Mouse (Mus musculus): ENCODE data around the gene Lor. TPM values are rescaled to one million over a fixed set of nuclear protein-coding genes. Genes with fewer than 3 reads are reported as not detected.

Lor gene
- polyA plus RNA-seq (2011; ENCODE audit: insufficient read depth, insufficient read length, low read depth, missing spikeins) = 0.34 and 0.38 TPM in 2 replicates

- H3K36me3 ChIP-seq (ENCODE audit: control insufficient read depth, insufficient read depth, low read length, poor library complexity, severe bottlenecking) = no peaks in the 10 kb centered on the region
- no peak for TF ChIP-seq CTCF (IDR thresholded peaks at IDR 0.05; ENCODE audit: low read depth, low read length)
- no peak for TF ChIP-seq POLR2A (IDR thresholded peaks at IDR 0.05; ENCODE audit: insufficient read depth, low read length)
- TF ChIP-seq EP300 (IDR thresholded peaks at IDR 0.05; ENCODE audit: insufficient read depth, low read depth, low read length) = no peak
- H3K9me3 ChIP-seq (replicated peaks; ENCODE audit: control insufficient read depth, insufficient read depth, low read length, poor library complexity, severe bottlenecking) = no peaks in the 10 kb centered on the region
- no peak within 1 kb of the TSS for H3K4me3 ChIP-seq (ENCODE audit: low read depth, low read length)
- H3K9ac ChIP-seq (ENCODE audit: low read depth, poor library complexity, severe bottlenecking) = no peak within 1 kb of the TSS
- no peaks in the 10 kb centered on the region for H3K4me1 ChIP-seq (ENCODE audit: control insufficient read depth, insufficient read depth, low read length)
- H3K27ac ChIP-seq (ENCODE audit: insufficient read depth, low read length) = no peak within 1 kb of the TSS
- peaks cover 25% of the 10 kb centered on the region for H3K27me3 ChIP-seq (ENCODE audit: control insufficient read depth, insufficient read depth, low read length, poor library complexity, severe bottlenecking)
These were observed at the start of gene Lor for GRCm38 (mm10) chr3:92083042-92083441. Gene Lor (minus strand): TSS chr3:92083142.

GRCm38 (mm10) chr3:92123847-92124246 is 40.9 kb upstream of the Lor start, which contains the start of gene Prr9:
Gene Prr9 (minus strand): TSS chr3:92123947.
- Histone ChIP-seq H3K4me1 (ENCODE audit: control insufficient read depth, insufficient read depth, low read length) (no peaks in the 10 kb centered on the region), H3K27me3 (ENCODE audit: control insufficient read depth, insufficient read depth, low read length, poor library complexity, severe bottlenecking) (no peaks in the 10 kb centered on the region), H3K36me3 (ENCODE audit: control insufficient read depth, insufficient read depth, low read length, poor library complexity, severe bottlenecking) (no peaks in the 10 kb centered on the region), H3K9ac (ENCODE audit: low read depth, poor library complexity, severe bottlenecking) (no peak within 1 kb of the TSS), H3K27ac (ENCODE audit: insufficient read depth, low read length) (no peak within 1 kb of the TSS), H3K9me3 (replicated peaks; ENCODE audit: control insufficient read depth, insufficient read depth, low read length, poor library complexity, severe bottlenecking) (no peaks in the 10 kb centered on the region), H3K4me3 (ENCODE audit: low read depth, low read length) (no peak within 1 kb of the TSS)
- TF ChIP-seq POLR2A (IDR thresholded peaks at IDR 0.05; ENCODE audit: insufficient read depth, low read length) = no peak
- TF ChIP-seq EP300 (IDR thresholded peaks at IDR 0.05; ENCODE audit: insufficient read depth, low read depth, low read length) = no peak
- TF ChIP-seq CTCF (IDR thresholded peaks at IDR 0.05; ENCODE audit: low read depth, low read length) = no peak

- Histone ChIP-seq H3K36me3 (ENCODE audit: control insufficient read depth, insufficient read depth, low read length, poor library complexity, severe bottlenecking) (no peaks in the 10 kb centered on the region), H3K9ac (ENCODE audit: low read depth, poor library complexity, severe bottlenecking) (no peak overlapping the region), H3K9me3 (replicated peaks; ENCODE audit: control insufficient read depth, insufficient read depth, low read length, poor library complexity, severe bottlenecking) (no peaks in the 10 kb centered on the region), H3K4me1 (ENCODE audit: control insufficient read depth, insufficient read depth, low read length) (no peaks in the 10 kb centered on the region), H3K27ac (ENCODE audit: insufficient read depth, low read length) (no peak overlapping the region), H3K27me3 (ENCODE audit: control insufficient read depth, insufficient read depth, low read length, poor library complexity, severe bottlenecking) (no peaks in the 10 kb centered on the region), H3K4me3 (ENCODE audit: low read depth, low read length) (no peak overlapping the region)
- TF ChIP-seq EP300 (IDR thresholded peaks at IDR 0.05; ENCODE audit: insufficient read depth, low read depth, low read length) (no peak), POLR2A (IDR thresholded peaks at IDR 0.05; ENCODE audit: insufficient read depth, low read length) (no peak)
These were observed 38.0 kb upstream of the Lor start for GRCm38 (mm10) chr3:92120902-92121301.

- no peaks in the 10 kb centered on the region for H3K9me3 ChIP-seq (replicated peaks; ENCODE audit: control insufficient read depth, insufficient read depth, low read length, poor library complexity, severe bottlenecking)
- H3K4me3 ChIP-seq (ENCODE audit: low read depth, low read length) = no peak overlapping the region
- no peak for TF ChIP-seq POLR2A (IDR thresholded peaks at IDR 0.05; ENCODE audit: insufficient read depth, low read length)
- no peak for TF ChIP-seq EP300 (IDR thresholded peaks at IDR 0.05; ENCODE audit: insufficient read depth, low read depth, low read length)
- TF ChIP-seq CTCF (IDR thresholded peaks at IDR 0.05; ENCODE audit: low read depth, low read length) = no peak
- H3K27me3 ChIP-seq (ENCODE audit: control insufficient read depth, insufficient read depth, low read length, poor library complexity, severe bottlenecking) = no peaks in the 10 kb centered on the region
- no peaks in the 10 kb centered on the region for H3K36me3 ChIP-seq (ENCODE audit: control insufficient read depth, insufficient read depth, low read length, poor library complexity, severe bottlenecking)
- no peaks in the 10 kb centered on the region for H3K4me1 ChIP-seq (ENCODE audit: control insufficient read depth, insufficient read depth, low read length)
- no peak overlapping the region for H3K27ac ChIP-seq (ENCODE audit: insufficient read depth, low read length)
- H3K9ac ChIP-seq (ENCODE audit: low read depth, poor library complexity, severe bottlenecking) = no peak overlapping the region
These were observed 35.0 kb upstream of the Lor start for GRCm38 (mm10) chr3:92117930-92118329.

- H3K36me3 ChIP-seq (ENCODE audit: control insufficient read depth, insufficient read depth, low read length, poor library complexity, severe bottlenecking) = no peaks in the 10 kb centered on the region
- no peak overlapping the region for H3K4me3 ChIP-seq (ENCODE audit: low read depth, low read length)
- no peak overlapping the region for H3K27ac ChIP-seq (ENCODE audit: insufficient read depth, low read length)
- H3K27me3 ChIP-seq (ENCODE audit: control insufficient read depth, insufficient read depth, low read length, poor library complexity, severe bottlenecking) = no peaks in the 10 kb centered on the region
- H3K4me1 ChIP-seq (ENCODE audit: control insufficient read depth, insufficient read depth, low read length) = no peaks in the 10 kb centered on the region
- H3K9ac ChIP-seq (ENCODE audit: low read depth, poor library complexity, severe bottlenecking) = no peak overlapping the region
- TF ChIP-seq POLR2A (IDR thresholded peaks at IDR 0.05; ENCODE audit: insufficient read depth, low read length) = no peak
- TF ChIP-seq CTCF (IDR thresholded peaks at IDR 0.05; ENCODE audit: low read depth, low read length) = no peak
- no peak for TF ChIP-seq EP300 (IDR thresholded peaks at IDR 0.05; ENCODE audit: insufficient read depth, low read depth, low read length)
- H3K9me3 ChIP-seq (replicated peaks; ENCODE audit: control insufficient read depth, insufficient read depth, low read length, poor library complexity, severe bottlenecking) = no peaks in the 10 kb centered on the region
These were observed 28.6 kb upstream of the Lor start for GRCm38 (mm10) chr3:92111526-92111925.

- no peak for TF ChIP-seq EP300 (IDR thresholded peaks at IDR 0.05; ENCODE audit: insufficient read depth, low read depth, low read length)
- no peak for TF ChIP-seq CTCF (IDR thresholded peaks at IDR 0.05; ENCODE audit: low read depth, low read length)
- no peak for TF ChIP-seq POLR2A (IDR thresholded peaks at IDR 0.05; ENCODE audit: insufficient read depth, low read length)
- no peak overlapping the region for H3K27ac ChIP-seq (ENCODE audit: insufficient read depth, low read length)
- H3K9me3 ChIP-seq (replicated peaks; ENCODE audit: control insufficient read depth, insufficient read depth, low read length, poor library complexity, severe bottlenecking) = no peaks in the 10 kb centered on the region
- H3K27me3 ChIP-seq (ENCODE audit: control insufficient read depth, insufficient read depth, low read length, poor library complexity, severe bottlenecking) = no peaks in the 10 kb centered on the region
- H3K4me1 ChIP-seq (ENCODE audit: control insufficient read depth, insufficient read depth, low read length) = no peaks in the 10 kb centered on the region
- H3K36me3 ChIP-seq (ENCODE audit: control insufficient read depth, insufficient read depth, low read length, poor library complexity, severe bottlenecking) = no peaks in the 10 kb centered on the region
- H3K4me3 ChIP-seq (ENCODE audit: low read depth, low read length) = no peak overlapping the region
- H3K9ac ChIP-seq (ENCODE audit: low read depth, poor library complexity, severe bottlenecking) = no peak overlapping the region
These were observed 27.8 kb upstream of the Lor start for GRCm38 (mm10) chr3:92110790-92111189.

All from ES-Bruce4 (cell line).